Mouse (Mus musculus): ENCODE results near the gene Nat8l.

- TF ChIP-seq POLR2A (IDR thresholded peaks at IDR 0.05; ENCODE audit: low read depth, low read length) = no peak
- no peak for TF ChIP-seq USF1 (IDR thresholded peaks at IDR 0.05; ENCODE audit: low read depth, low read length)
- TF ChIP-seq POLR2AphosphoS2 (IDR thresholded peaks at IDR 0.05; ENCODE audit: low read depth, low read length) = no peak
- TF ChIP-seq EP300 (IDR thresholded peaks at IDR 0.05; ENCODE audit: low read length) = no peak
- TF ChIP-seq CTCF (conservative IDR thresholded peaks at IDR 0.05 in 1 of 2, IDR thresholded peaks at IDR 0.05 in 1 of 2; ENCODE audit: low read depth in 2 of 2, low read length in 2 of 2) = no peak
Observed at GRCm38 (mm10) chr5:33983309-33984121, 12.3 kb upstream of the Nat8l start, which contains the start of gene Gm1673.
